Mouse (Mus musculus) limb, embryonic 12.5 days (tissue): Measurements from ENCODE around the gene Ifnlr1. TPM values are rescaled to one million over a fixed set of nuclear protein-coding genes. Genes with fewer than 3 reads are reported as not detected.

Source experiments
- ATAC-seq: fragments of 200-750 bp; cut with Nextera tagmentation; 2 replicates; pipeline ENCODE4 v1.8.0; 2017; ENCODE audit warnings: low read depth, moderate TSS enrichment; ENCODE audit not compliant: insufficient number of reproducible peaks, insufficient read depth, low FRiP score, low TSS enrichment
- H3K27ac ChIP-seq: fragments of 300-500 bp; sonication (generic); 2 replicates; pipeline ENCODE4 v1.5.1; 2016; ENCODE audit warnings: mild to moderate bottlenecking, moderate library complexity
- H3K27me3 ChIP-seq: fragments of 300-500 bp; sonication (generic); 2 replicates; pipeline ENCODE4 v1.6.1; 2016; ENCODE audit warnings: mild to moderate bottlenecking, moderate library complexity
- H3K36me3 ChIP-seq: fragments of 300-500 bp; sonication (generic); 2 replicates; pipeline ENCODE4 v1.6.1; 2016; ENCODE audit warnings: mild to moderate bottlenecking, moderate library complexity
- H3K4me1 ChIP-seq: fragments of 300-500 bp; sonication (generic); replicated peaks from 2 replicates; pipeline ENCODE4 v1.6.1; 2016
- H3K4me2 ChIP-seq: fragments of 300-500 bp; sonication (generic); 2 replicates; pipeline ENCODE4 v1.6.1; 2016; ENCODE audit warnings: mild to moderate bottlenecking, moderate library complexity
- H3K4me3 ChIP-seq: fragments of 300-500 bp; sonication (generic); replicated peaks from 2 replicates; pipeline ENCODE4 v1.5.1; 2016; ENCODE audit warnings: mild to moderate bottlenecking
- H3K9ac ChIP-seq: fragments of 300-500 bp; sonication (generic); replicated peaks from 2 replicates; pipeline ENCODE4 v1.6.1; 2016; ENCODE audit warnings: mild to moderate bottlenecking, moderate library complexity
- H3K9me3 ChIP-seq: fragments of 300-500 bp; sonication (generic); 2 replicates; pipeline ENCODE4 v1.6.1; 2016; ENCODE audit warnings: mild to moderate bottlenecking, moderate library complexity
- WGBS: fragments of 180-500 bp; shearing (Covaris S2); methylation state at CpG from one replicate; pipeline ENCODE4 v1.1.7; 2016; 5-methylcytosine and 5-hydroxymethylcytosine counted together
- polyA plus RNA-seq: library from polyadenylated mRNA; unstranded; fragments of >200 nt; fragmentation: Nextera tagmentation; extraction: Ambion mirVana; gene quantifications from 2 replicates; pipeline ENCODE4 v1.2.1, GENCODE M21; 2016

Gene Ifnlr1
- polyA plus RNA-seq, 1 experiment from 2014 or later: 0.81 TPM

DNA sequence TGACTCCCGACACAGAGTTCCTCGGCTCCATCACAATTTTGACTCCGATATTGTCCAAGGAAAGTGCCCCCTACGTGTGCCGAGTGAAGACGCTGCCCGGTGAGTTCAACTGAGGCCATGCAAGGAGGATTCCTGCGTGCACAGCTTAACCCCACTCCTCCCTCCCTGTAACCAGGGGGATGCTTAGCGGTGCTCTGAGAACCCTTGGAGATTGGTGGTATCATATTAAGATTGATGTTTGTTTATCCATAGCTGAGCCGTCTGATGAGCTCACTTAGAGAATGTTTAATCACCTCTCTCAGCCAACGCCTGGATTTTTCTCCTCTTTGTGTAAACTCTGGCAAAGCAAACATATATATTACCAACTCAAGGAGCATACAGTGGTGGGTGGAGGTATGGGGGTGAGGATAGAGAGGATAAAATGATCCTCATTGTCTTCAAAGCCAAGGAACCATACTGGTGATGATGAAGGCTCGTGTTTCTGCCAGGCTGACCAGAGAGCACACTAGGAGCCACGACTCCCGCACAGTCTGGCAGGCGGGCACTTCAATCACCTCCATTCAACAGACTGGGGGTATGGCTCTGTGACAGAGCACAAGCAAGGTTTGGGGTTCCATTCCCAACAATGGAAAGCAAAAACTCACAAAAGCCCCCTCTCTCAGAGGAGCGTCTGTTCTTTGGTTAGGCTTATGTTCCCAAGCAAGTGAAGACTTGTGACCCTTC is 58.8 kb downstream of the Ifnlr1 start:
- peaks cover 4% of the 10 kb centered on the region for H3K4me1 ChIP-seq
- H3K27ac ChIP-seq: no peak overlapping the region
- no peak overlapping the region for H3K4me3 ChIP-seq
- H3K27me3 ChIP-seq: no peaks in the 10 kb centered on the region
- 62% methylated on average over 16 of the region's 16 CpGs for WGBS
- H3K9me3 ChIP-seq: no peaks in the 10 kb centered on the region
- no peaks in the 10 kb centered on the region for H3K36me3 ChIP-seq
- no peak overlapping the region for H3K9ac ChIP-seq
- ATAC-seq: no peak
- H3K4me2 ChIP-seq: no peak overlapping the region

DNA sequence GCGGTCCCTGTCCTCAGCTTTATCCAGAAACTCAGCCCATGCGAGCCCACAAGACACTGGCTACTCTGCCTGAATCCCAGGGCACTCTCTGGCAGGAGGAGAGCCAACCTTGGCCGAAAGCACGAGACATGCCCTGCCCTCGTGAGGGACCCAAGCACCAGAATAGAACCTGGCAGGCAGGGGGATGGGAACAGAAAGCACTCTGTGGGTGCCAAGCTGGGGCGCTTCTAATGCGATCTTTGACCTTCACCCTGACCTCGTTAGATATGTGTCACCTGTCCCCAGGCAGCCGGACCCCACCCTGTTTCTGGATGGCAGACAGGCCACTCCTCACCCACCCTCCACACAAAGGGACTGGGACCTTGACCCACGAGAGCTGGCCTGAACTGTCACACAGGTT is 59.5 kb downstream of the Ifnlr1 start:
- no peak overlapping the region for H3K4me2 ChIP-seq
- no peak overlapping the region for H3K27ac ChIP-seq
- WGBS: 76% methylated on average over 10 of the region's 10 CpGs
- no peaks in the 10 kb centered on the region for H3K36me3 ChIP-seq
- no peaks in the 10 kb centered on the region for H3K9me3 ChIP-seq
- no peaks in the 10 kb centered on the region for H3K27me3 ChIP-seq
- H3K4me3 ChIP-seq: no peak overlapping the region
- no peak for ATAC-seq
- H3K9ac ChIP-seq: no peak overlapping the region
- H3K4me1 ChIP-seq: peaks cover 2% of the 10 kb centered on the region; the same call in 1 of the 2 replicates

DNA sequence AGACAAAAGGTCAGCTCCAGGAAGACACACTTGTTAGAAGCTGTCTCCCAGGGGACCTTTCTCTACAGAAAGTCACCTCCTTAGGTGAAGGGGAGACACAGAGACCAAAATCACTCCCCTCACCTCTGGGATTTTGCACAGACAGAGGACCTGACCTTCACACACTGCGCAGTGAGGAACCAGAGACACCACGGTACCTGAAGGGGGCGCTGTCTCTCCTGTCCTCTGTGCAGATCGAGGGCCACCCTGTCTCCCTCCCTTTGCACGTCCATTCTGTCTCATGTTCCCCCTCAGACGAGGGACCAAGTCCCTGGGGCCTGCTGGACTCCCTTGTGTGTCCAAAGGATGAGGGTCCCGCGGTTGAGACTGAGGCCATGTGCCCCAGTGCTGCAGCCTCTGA is 64.8 kb downstream of the Ifnlr1 start:
- H3K9me3 ChIP-seq: peaks cover 14% of the 10 kb centered on the region
- H3K27me3 ChIP-seq: no peaks in the 10 kb centered on the region
- no peak for ATAC-seq
- no peaks in the 10 kb centered on the region for H3K4me1 ChIP-seq
- no peaks in the 10 kb centered on the region for H3K36me3 ChIP-seq
- 81% methylated on average over 8 of the region's 8 CpGs for WGBS
- no peak overlapping the region for H3K4me3 ChIP-seq
- H3K4me2 ChIP-seq: no peak overlapping the region
- no peak overlapping the region for H3K9ac ChIP-seq
- H3K27ac ChIP-seq: no peak overlapping the region

DNA sequence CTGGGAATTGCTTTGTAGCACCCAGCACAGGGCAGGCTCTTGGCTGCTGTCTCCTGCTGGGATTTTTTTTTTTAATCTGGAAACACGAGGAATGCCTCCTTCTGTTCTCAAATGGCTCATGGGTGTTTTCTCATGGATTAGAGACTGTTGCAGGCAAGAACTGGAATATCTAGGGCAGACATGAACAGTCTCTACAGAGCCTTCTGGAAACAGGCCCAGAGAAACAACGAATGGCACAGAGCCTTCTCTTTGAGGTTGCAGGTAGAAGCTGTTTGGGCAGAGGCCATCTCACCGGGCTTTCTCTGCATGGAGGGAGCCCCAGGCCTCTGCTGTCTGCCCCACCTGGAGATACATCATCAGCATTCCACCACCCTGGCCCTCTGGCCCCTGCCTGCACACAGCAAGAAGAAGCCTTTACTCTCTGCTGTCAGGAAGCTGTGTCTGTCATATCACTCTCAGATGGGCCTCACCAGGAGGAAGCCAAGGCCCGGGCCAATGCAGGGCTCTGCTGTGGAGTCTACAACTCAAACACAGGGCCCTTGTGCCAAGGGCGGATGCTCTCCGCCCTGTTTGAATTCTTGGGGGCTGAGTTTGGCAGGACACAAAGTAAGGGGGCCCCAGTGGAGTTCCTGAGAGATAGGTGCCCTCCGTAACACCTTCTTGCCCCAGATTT is 66.2 kb downstream of the Ifnlr1 start:
- Histone ChIP-seq H3K9me3 (peaks cover 14% of the 10 kb centered on the region), H3K36me3 (no peaks in the 10 kb centered on the region), H3K27ac (no peak overlapping the region), H3K4me1 (no peaks in the 10 kb centered on the region), H3K4me2 (no peak overlapping the region), H3K9ac (no peak overlapping the region), H3K4me3 (no peak overlapping the region), H3K27me3 (no peaks in the 10 kb centered on the region)
- no peak for ATAC-seq
- 69% methylated on average over 7 of the region's 7 CpGs for WGBS

DNA sequence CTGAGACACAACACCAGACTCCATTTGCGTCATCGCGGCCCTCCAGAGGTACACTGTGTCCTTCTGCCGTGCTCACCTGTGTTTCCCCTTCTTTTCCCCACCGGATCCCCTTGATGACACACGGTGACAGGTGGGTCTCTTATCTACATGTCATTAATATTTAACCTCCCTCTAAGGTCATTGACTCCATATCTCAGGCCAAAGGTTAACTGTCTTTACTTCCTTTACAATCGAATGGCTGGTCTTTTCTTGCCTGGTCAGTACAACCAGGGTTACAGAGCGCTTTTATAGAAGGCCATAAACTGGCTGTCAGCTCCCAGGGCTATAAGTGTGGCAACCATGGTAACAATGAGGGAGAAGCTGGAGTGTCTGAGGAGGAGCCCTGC is 66.7 kb downstream of the Ifnlr1 start:
- H3K9ac ChIP-seq: no peak overlapping the region
- H3K9me3 ChIP-seq: peaks cover 14% of the 10 kb centered on the region
- H3K36me3 ChIP-seq: no peaks in the 10 kb centered on the region
- H3K4me2 ChIP-seq: no peak overlapping the region
- ATAC-seq: no peak
- no peaks in the 10 kb centered on the region for H3K4me1 ChIP-seq
- H3K27ac ChIP-seq: no peak overlapping the region
- H3K4me3 ChIP-seq: no peak overlapping the region
- 41% methylated on average over 8 of the region's 8 CpGs for WGBS
- H3K27me3 ChIP-seq: no peaks in the 10 kb centered on the region

Other genes with a start within 250 kb of the Ifnlr1 start
- 0.09 and 0.21 TPM in 2 replicates for gene Stpg1, start 191.5 kb upstream of the Ifnlr1 start, polyA plus RNA-seq
- 3.1 and 3.5 TPM in 2 replicates for gene Nipal3, start 191.2 kb upstream of the Ifnlr1 start, polyA plus RNA-seq
- 11.1 and 11.7 TPM in 2 replicates for gene Grhl3, start 112.7 kb upstream of the Ifnlr1 start, polyA plus RNA-seq
- gene Il22ra1, start 41.9 kb downstream of the Ifnlr1 start, polyA plus RNA-seq: not detected in 2 replicates
- 2.0 and 2.4 TPM in 2 replicates for gene Myom3, start 73.4 kb downstream of the Ifnlr1 start, polyA plus RNA-seq
- 392 and 402 TPM in 2 replicates for gene Srsf10, start 169.5 kb downstream of the Ifnlr1 start, polyA plus RNA-seq
- gene Pnrc2, start 187.6 kb downstream of the Ifnlr1 start, polyA plus RNA-seq: 209 and 220 TPM in 2 replicates
- gene Cnr2, start 209.1 kb downstream of the Ifnlr1 start, polyA plus RNA-seq: 0.22 and 0.45 TPM in 2 replicates
- 47.0 and 51.0 TPM in 2 replicates for gene Fuca1, start 234.4 kb downstream of the Ifnlr1 start, polyA plus RNA-seq